12 mouse cellular contexts compared by ENCODE assay signal in the genomic region with DNA sequence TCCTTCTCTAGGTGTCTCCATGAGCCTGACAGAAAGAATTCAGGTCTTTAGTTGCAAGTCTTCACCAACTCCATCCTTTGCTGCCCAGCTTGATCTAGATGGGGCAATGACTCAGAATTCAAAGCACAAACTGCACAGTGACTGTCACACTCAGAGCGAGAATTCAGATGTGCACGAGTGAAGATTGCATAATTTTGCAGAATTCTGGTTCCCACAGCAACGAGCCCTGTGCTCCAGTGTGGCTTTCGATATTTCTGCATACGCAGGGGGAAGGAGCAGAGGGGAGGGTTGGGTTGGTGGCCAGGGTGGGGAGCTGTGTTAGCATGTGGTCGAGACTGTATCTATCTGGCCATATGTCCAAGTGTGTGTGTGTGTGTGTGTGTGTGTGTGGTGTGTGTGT. TPM values are rescaled to one million over a fixed set of nuclear protein-coding genes. Genes with fewer than 3 reads are reported as not detected.
DNase-seq lines count a peak whose midpoint lies in the region; ATAC-seq and TF ChIP-seq lines count a peak whose summit lies in the region.
"Had no signal": no experiment of that assay in that cellular context is flagged by ENCODE, and none has a peak within 500 bp of the region (broad histone marks: within the 10 kb centered on the region; RNA-seq: fewer than 3 reads in every experiment).

No protein-coding gene starts in this region.

- POLR2A ChIA-PET in Patski (lab: Charles Lee), result interaction anchor here (0.6 kb wide), 1 partner anchor 16 kb away, joined by 3 read pairs; no protein-coding TSS in a partner anchor

- no peak overlapping the region for H3K9ac ChIP-seq in hindbrain, embryonic 13.5 days
- H3K9ac ChIP-seq: liver, embryonic 15.5 days; neural tube, embryonic 15.5 days had no signal

- no peak overlapping the region for H3K4me2 ChIP-seq in hindbrain, embryonic 13.5 days
- H3K4me2 ChIP-seq: liver, embryonic 15.5 days; neural tube, embryonic 15.5 days had no signal

- CTCF ChIA-PET in Patski (lab: Charles Lee), result interaction anchor here (1.2 kb wide), 1 partner anchor 31 kb away, joined by 4 read pairs; no protein-coding TSS in a partner anchor

- H3K27me3 ChIP-seq in Patski, result peaks cover 10% of the 10 kb centered on the region
- 0 out of 2 replicates have a peak, but pooled peaks cover 3% of the 10 kb centered on the region for H3K27me3 ChIP-seq in hindbrain, embryonic 13.5 days
- H3K27me3 ChIP-seq: liver, embryonic 15.5 days; neural tube, embryonic 15.5 days had no signal

- DNase-seq in CD4-positive, CD25-positive, alpha-beta regulatory T cell, adult 2 months (ENCODE audit: low read depth, low spot score), result peak; percentile 52
- no peak for DNase-seq in Patski (ENCODE audit: low read depth, low spot score)
- DNase-seq in natural killer cell, adult 2 months (ENCODE audit: low spot score in 2 of 2), result no peak
- DNase-seq in heart, adult 9 months (ENCODE audit: low spot score in 2 of 2), result no peak
- DNase-seq: kidney, adult 18-20 months had no signal

- H3K4me1 ChIP-seq in hindbrain, embryonic 13.5 days (replicated peaks), result no peaks in the 10 kb centered on the region; the same call in 1 of the 2 replicates
- H3K4me1 ChIP-seq: liver, embryonic 15.5 days; neural tube, embryonic 15.5 days had no signal

- peak; percentile 42 for ATAC-seq in Patski
- peak; percentile 62 for ATAC-seq in inflammation-experienced regulatory T-cells, adult 6 months
- peak; percentile 95 for ATAC-seq in megakaryocyte progenitor cell, adult 5-6 weeks (replicated peaks; ENCODE audit: poor library complexity)
- ATAC-seq in hindbrain, embryonic 13.5 days (ENCODE audit: low FRiP score), result no peak

- no peaks in the 10 kb centered on the region for H3K36me3 ChIP-seq in hindbrain, embryonic 13.5 days
- H3K36me3 ChIP-seq: liver, embryonic 15.5 days; neural tube, embryonic 15.5 days had no signal

- no peak overlapping the region for H3K4me3 ChIP-seq in hindbrain, embryonic 13.5 days
- H3K4me3 ChIP-seq: liver, embryonic 15.5 days; neural tube, embryonic 15.5 days had no signal

- TF ChIP-seq CTCF in Patski (IDR thresholded peaks at IDR 0.05), result no peak

- WGBS in hindbrain, embryonic 13.5 days, result 69% methylated on average over 6 of the region's 6 CpGs

- H3K9me3 ChIP-seq in hindbrain, embryonic 13.5 days, result no peaks in the 10 kb centered on the region
- H3K9me3 ChIP-seq: liver, embryonic 15.5 days; neural tube, embryonic 15.5 days had no signal

- H3K27ac ChIP-seq in hindbrain, embryonic 13.5 days, result no peak overlapping the region
- H3K27ac ChIP-seq: liver, embryonic 15.5 days; neural tube, embryonic 15.5 days; stomach, postnatal 0 days had no signal

- in situ Hi-C loops in Patski (cut with MboI; ENCODE audit: low pct_unique_long_range_greater_than_20kb), result no loop called here

RNA-seq across cellular contexts. Expression of a gene that starts 28.8 kb away (rescaled TPM):
- polyA plus RNA-seq in Patski (2021), result 0.08 TPM
- polyA plus RNA-seq in inflammation-experienced regulatory T-cells, adult 6 months (2017; shearing (Covaris generic)), result 100 to 1,000 TPM; 356 to 569 (median 520) TPM
- 0.46 and 0.69 TPM in 2 replicates for total RNA-seq in megakaryocyte progenitor cell, adult 5-6 weeks (2015)
- 1.3 and 1.4 TPM in 2 replicates for total RNA-seq in megakaryocyte progenitor cell, adult 5-6 weeks (2017)
- polyA plus RNA-seq in hindbrain, embryonic 13.5 days (2015; fragmentation: Nextera tagmentation; extraction: Ambion mirVana), result not detected in 2 replicates
- total RNA-seq: gastrocnemius, adult 8-10 months had no signal
- polyA plus RNA-seq: liver, embryonic 15.5 days; neural tube, embryonic 15.5 days had no signal

RNA-seq across cellular contexts. Expression of a gene that starts 38.5 kb away (rescaled TPM):
- 0.26 TPM for polyA plus RNA-seq in Patski (2021)
- 10 to 100 TPM in 1 of 3 experiments, 1 to 10 TPM in 2; 3.2 to 16.7 (median 3.3) TPM for polyA plus RNA-seq in inflammation-experienced regulatory T-cells, adult 6 months (2017; shearing (Covaris generic))
- total RNA-seq in megakaryocyte progenitor cell, adult 5-6 weeks (2015), result 0.57 and 0.85 TPM in 2 replicates
- 0.37 and 1.5 TPM in 2 replicates for total RNA-seq in megakaryocyte progenitor cell, adult 5-6 weeks (2017)
- polyA plus RNA-seq in hindbrain, embryonic 13.5 days (2015; fragmentation: Nextera tagmentation; extraction: Ambion mirVana), result 0.25 and 0.36 TPM in 2 replicates

Comparison
In these comparisons a context has a peak if more than half of its experiments do, and no peak if none do; other contexts are left out.
1. RNA of a gene that starts 28.8 kb away (polyA plus RNA-seq): 356 to 569 TPM in inflammation-experienced regulatory T-cells, adult 6 months; 0.08 TPM in Patski (single experiment) and not detected in hindbrain, embryonic 13.5 days; every median in the first group is over 100 times any median in the second.